Mouse (Mus musculus) adrenal gland, postnatal 4 days (tissue): ENCODE data around the gene Manbal. TPM values are rescaled to one million over a fixed set of nuclear protein-coding genes. Genes with fewer than 3 reads are reported as not detected.

Source experiments
- DNase-seq, 2 experiments: peaks; one replicate each; pipeline ENCODE4 v3.0.0; 2021 to 2022; ENCODE audit warnings: low spot score in 2 of 2, mixed read lengths in 2 of 2
- long read RNA-seq, 2 experiments: library from polyadenylated mRNA; stranded (forward); transcript quantifications; one replicate each; pipeline ENCODE4 v2.0.0; 2021
- total RNA-seq, 2 experiments: library from RNA; stranded (reverse); gene quantifications; 2 replicates each; pipeline ENCODE4 v1.2.3; 2021

Manbal gene
- total RNA-seq = 10 to 100 TPM; 49.9 to 50.4 TPM
- long read RNA-seq, experiment 1, transcript Manbal-201 (3 exons, 1,107 nt) = major isoform, 55 of 72 reads
- long read RNA-seq, experiment 1, partial matches to known transcripts = 14 of 72 reads
- long read RNA-seq, experiment 1, other reads (novel, unspliced or antisense) = 3 of 72 reads
- long read RNA-seq, experiment 2, transcript Manbal-201 (3 exons, 1,107 nt) = major isoform, 61 of 92 reads
- long read RNA-seq, experiment 2, partial matches to known transcripts = 27 of 92 reads
- long read RNA-seq, experiment 2, other reads (novel, unspliced or antisense) = 4 of 92 reads

DNA sequence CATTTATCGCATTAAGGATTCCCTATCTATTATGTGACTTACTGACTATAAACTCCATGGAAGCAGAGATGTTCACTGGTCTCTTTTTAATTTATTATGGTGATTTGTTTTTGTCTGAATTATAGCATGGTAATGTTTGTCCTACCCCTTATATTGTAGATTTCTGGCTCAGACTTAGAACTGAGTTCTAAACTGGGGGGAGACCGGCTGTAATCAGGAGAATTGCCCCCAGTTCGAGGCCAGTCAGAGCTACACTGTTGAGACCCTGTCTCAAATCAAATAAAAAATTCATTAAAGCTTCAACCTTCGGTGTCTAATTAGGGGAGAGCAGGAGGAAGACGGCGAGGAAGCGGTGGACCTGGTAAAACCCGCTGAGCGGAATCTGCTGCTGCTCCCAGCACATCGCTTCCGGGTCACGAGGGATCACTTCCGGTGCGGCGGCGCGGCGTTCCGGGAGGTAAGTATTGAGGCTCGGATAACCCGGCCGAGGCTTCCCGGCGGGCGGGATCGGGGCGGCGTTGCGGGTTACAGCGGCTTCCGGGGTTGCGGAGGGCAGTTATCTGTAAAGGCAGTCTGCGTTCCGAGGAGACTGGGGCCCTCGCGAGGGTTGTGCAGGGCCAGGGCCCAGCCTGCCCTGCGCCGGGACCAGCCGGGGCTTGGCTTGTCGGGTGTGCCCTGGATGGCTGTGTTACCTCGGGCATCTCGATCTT, at the start of gene Manbal:
TSS of gene Manbal (plus strand) at position 411 of the 710 bp plus-strand sequence.
- DNase-seq = peak; percentile 87 to 98

DNA sequence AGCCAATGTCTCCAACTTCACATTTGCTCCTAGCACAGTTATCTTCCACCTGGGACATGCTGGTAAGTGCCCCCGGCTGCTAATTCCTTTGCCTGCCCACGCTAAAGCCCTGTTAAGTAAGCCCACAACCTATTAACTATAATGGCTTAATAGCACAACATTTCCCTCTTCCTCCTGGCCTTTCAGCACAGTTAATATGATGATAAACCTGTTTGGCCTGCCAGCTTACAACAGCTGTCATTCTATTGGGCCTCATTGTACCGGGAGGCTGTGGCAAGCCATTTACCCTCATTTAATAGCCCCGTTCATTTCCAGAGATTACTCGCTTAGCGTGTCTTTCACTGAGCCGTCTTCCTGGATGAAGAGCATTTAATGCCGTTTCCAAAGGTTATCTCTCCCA, 47.3 kb upstream of the Manbal start:
- DNase-seq = no peak

DNA sequence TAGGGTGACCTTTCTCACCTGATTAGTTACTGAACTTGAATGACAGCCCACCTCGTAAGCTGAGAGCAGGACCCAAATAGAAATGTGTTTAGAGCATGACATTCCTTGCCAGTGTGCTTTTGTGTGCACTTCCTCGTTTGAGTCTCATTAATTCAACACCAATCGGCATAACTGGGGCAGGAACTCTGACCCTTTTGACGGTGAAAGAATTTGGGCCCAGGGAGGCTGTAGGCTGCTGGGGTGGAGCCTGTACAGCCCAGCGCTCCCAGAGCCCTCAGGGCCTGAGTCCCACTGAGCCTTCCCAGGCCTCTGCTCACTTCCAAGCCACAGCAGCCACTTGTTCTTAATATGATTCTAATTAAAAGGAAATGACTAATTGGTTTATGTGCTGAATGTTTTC, 46.5 kb upstream of the Manbal start:
- no peak for DNase-seq

DNA sequence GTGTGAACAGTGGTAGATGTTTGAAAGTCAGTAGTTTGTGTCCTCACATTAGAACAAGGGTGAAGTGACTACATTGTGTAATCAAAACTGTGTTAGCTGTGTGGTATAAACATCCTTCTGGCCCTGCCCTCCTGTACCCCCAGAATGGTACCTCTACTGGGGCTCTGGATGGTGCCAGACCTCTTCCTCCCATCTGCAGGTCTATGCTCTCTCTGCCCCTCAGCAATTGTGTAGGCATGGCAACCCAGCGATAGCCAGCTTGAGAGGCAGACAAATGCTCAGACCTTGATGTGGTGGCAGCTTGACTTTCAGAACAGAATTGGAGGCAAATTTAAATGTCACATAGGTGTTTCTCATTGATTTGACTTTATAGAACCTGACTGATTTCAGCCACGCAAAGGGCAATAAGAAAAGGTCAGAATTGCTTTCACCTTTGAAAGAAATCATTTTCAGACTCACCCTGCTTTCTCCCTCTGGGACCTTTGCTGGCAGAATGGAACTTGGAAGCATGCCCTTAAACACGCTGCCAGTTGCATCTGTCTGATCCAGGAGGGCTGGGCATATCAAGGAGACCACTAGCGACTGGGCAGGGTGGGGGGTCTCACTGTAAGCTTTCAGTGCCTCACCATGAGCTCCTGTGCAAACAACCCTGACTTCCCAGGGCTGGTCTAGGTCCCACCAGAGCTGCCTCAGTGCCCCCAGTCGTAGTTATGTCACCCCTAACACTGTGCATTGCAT, 45.2 kb upstream of the Manbal start:
- DNase-seq = no peak

DNA sequence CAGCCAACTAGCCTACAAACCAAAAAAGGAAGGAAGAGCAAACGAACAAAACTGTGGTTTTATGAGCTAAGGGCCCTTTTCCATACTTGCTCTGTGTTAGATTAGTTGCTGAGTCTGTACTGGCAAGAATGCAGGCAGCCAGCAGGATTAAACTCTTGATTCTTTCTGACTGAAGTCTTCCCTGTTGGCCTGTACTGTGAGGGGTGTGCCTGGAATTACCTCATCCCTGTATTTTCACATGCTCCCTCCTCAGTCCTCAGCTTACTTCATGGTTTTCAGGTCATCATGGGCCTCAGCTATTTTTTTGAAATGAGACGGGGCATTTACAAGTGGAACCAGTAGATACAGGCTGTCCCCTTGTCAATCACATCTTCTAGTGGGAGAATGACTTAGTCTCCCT, 42.2 kb upstream of the Manbal start:
- DNase-seq = no peak

DNA sequence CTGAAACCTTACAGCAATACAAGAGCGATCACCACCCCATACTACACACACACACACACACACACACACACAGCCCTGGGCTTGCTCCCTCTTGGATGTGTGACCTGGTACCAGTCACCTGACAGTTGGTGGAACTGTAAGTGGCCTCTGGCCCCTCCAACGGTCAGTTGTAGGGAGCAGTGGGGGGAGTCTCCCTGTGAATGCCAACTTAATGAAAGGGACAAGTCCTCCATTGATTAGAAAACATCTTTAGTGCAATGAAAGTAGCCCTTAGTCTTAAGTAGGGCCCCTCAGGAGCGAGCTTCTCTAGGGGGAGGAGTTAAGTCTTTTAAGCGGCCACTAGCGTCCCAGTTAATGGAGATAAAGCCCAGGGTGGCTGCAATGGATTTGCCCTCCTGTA, 39.3 kb upstream of the Manbal start:
- no peak for DNase-seq

DNA sequence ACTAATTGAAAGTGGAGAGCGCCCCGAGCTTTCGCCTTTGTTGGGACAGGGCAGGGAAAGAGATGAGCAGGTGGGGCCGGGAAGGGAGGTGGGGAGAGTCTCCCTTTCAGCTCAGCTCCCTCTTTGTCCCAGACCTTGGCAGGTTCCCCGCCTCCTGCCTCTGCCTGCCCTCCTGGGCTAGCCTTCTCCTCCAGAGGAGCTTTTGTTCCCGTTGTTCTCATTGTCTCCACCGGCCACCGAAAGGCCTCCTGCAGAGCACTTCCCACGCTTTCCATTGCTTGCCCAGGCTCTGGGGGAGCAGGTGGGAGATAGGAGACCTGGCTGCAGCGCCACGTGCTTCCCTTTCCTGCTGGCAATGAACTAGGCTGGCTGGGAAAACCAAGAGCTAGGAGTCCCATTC, 38.8 kb upstream of the Manbal start:
- no peak for DNase-seq

DNA sequence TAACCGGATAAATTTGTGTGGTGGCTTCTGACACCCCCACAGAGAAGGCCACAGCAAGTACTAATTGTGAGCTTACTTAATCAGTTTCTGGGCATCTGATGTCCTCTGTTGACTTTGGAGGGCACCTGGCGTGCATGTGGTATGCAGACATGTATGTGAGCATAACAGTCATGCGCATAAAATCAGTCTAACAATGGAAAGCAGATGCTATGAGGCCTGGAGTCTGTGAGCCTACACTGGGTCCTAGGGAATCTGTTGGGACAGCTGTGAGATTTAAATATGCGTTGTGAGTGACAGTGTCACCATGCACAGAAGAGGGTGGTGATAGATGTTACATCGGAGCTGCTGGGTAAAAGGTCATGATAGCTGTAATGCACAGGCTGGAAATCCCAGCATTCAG, 35.3 kb upstream of the Manbal start:
- no peak for DNase-seq

DNA sequence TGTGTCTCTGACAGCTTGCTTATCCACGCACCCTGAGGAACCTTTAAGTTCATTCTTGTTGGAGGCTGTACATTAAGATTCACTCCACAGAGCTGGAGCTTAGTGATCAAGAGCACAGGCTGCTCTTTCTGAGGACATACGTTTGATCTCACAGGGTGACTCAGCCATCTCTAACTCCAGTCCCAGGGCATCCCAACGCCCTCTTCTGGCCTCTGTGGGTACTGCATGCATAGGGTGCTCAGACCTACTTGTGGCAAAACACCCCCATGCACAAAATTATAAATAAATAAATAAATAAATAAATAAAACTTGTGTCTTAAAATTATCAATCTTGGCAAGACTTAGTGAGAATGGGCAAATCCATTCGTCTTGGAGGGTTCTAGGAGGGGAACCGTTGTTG, 28.7 kb upstream of the Manbal start:
- peak; percentile 25 to 67 for DNase-seq

DNA sequence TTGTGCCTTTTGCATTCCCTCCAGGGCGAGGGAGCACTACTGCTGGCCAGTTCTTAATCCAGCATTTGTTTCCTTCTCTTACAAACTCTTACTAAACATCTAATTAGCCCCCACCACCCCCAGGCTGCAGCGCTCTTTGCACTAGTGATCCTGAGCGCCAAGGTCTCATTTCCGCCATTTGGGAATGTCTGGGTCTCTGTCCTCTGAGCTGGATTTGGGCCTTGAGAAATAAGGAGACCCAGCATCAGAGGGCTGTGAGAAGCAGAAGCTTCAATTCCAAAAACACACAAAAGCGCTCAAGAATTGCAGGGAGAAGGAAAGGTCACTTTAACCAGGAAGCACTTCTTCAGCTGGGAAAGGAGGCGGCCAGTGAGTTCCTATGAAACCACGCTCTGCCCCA, 27.9 kb upstream of the Manbal start:
- no peak for DNase-seq

DNA sequence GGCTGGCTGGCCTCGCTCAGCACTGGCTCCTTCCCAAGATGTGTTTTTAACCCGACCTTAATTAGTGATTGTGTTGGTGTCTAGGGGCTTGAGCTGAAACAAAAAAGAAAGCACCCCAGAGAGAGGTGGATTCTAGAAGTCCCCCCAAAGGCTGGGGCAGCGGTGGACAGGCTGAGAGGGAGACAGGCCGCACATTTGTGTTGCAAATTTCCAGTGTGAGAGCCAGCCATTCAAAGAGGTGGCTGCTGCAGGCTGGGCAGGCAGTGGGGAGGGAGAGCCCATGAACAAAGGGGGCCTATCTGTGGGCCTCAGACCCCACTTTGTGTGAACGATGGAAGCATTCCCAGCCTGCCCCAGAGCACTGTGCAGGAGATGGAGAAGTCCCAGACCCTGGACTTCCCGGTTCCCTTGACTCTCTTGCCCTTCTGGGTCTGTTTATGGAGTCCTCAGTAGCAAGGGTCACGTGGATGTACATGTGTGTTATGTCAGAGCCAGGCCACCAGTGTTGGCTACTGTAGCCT, 27.1 kb upstream of the Manbal start:
- no peak for DNase-seq

DNA sequence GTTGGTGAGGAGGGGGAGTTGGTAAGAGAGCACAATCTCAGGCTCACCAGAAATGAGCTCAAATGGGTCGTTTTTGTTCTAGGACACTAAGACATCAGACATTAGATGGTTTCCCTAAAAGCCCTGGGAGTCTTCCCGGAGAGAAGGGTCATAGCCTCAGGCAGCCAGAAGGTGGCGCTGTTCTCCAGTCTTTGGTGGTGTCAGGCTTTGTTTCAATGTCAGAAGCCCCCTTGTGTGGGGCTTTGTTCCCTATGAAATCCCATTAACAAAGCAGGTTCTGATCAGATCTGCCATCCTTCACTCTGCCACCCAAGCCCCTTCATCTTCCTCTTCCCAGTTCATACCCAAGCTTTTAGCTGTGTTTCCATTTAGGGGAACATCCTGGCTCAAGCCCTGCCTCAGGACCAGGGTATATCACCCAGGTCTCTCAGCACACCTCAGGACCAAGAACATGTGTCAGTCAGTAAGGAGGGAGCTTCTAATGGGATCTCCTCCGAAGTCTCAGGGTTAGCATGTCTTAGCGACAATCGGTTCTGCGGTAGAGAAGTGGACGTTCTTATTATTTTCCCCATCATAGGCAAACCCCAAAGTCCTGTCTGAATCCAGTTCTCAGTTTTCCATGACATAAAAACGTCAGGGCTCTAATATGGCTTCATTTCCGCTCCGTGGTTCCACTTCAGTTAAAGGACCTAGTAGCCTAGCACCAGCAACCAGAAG, 25.7 kb upstream of the Manbal start:
- DNase-seq = peak; percentile 30 to 40

DNA sequence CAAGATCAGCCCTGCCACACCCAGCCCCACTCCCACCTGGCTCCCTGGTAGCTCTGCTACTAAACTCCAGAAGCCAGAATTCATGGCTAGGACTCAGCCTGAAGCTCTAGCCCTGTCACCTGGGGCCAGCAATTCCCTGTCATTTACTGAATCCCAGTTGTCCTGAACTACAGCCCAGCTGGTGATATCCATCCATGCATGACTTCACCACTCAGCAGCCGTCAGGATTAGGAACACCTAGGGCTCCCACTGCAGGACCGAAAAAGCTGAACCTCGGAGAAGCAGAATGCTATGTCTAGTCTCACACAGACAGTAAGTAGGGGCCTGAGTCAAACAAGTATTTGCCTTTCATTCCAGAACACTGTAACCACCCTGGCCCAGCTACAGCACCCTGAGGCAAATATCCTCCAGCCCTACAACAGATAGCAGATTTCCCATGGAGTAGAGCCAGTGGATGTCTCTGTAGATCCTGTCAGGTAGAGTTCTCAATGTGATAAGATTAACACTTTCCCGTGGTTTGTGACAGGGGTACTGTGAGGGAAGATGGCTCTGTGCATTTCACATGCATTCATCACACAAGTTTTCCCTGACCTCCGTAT, 25.0 kb upstream of the Manbal start:
- DNase-seq = no peak

DNA sequence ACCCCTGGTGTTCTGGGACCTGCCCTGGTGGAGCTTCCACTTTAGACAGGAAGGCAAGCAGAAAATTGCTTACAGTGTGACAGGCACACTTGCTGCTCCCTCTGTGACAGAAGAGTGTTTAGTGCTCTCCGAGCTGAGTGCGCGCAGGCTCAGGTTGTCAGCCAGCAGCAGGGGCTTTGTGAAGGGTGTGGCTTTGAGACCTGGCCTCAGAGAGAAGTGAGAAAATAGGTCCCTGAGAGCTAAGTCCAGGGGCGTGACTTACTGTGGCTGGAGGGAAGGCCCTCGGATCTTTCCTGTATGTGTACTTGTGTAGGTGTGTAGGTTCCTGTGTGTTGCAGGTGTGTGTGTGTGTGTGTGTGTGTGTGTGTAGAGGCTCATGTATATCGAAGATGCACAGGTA, 24.1 kb upstream of the Manbal start:
- DNase-seq = no peak

DNA sequence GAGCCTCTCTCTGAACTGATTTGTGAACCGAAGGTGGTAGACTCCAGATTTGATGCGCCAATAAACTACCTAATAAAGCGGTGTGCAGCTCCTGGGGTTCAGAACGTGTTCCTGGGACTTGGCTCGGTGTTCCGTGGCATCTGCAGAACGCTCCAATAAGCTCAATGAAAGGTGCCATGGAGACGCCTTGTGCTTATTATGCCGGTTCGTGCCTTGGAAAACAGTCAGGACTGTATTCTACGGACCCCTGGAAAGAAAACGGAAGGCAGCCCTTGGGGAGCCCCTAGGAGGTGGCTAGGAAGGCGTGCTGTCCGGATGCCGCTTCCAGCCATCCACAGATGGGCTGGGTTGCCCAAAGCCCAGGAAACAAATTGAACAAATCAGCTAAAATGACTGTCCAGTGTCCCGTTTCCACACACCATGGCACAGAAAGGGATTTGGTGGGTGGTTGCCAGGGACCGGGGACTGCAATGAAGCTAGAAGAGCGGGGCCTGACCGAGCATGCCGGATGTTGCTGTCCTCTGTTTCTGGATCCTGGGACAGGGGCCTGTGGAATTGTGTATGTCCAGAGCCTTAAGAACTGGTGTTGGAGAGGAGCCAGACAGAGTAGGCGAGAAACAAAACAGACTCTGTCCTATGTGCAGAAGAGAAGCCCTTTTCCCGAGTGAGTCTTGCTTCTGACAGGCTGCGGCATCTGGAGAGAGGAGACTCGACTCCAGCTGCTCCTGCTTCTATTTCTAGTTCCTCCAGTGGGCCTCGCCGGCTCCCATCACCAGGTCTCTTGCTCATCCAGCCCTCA, 19.8 kb upstream of the Manbal start, which contains the start of gene Ghrh:
TSS of gene Ghrh (minus strand) at position 146 of the 799 bp plus-strand sequence.
- DNase-seq = no peak

DNA sequence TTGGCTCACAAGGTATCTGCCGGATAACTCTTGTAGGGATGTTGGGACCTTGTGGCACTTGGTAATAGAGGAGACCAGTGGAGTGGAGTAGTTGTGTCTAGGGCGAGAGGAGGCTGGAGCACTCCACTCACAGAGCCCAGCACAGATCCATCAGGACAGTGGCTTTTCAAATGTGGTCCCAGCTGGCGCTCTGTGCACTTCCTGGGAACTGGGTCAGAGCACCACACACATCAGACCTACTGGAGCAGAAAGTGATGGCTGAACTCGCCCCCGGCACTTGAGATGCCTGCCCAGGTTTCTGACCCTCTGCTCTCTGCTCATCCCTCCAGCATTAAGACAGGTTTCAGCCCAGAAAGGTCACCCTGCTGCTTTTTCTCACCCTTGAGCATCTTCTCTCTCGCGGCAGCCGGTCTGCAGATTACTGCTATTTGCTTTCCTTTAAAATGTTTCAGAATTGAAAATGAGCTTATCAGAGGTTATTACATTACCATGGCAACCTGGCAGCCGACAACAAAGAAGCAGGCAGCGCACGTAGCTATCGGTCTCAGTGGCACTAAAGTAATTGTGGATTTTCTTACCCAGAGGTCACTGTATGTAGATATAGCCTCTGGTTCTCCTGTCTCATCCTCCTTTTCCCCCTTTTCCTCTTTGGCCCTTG, 18.1 kb upstream of the Manbal start:
- DNase-seq = no peak

DNA sequence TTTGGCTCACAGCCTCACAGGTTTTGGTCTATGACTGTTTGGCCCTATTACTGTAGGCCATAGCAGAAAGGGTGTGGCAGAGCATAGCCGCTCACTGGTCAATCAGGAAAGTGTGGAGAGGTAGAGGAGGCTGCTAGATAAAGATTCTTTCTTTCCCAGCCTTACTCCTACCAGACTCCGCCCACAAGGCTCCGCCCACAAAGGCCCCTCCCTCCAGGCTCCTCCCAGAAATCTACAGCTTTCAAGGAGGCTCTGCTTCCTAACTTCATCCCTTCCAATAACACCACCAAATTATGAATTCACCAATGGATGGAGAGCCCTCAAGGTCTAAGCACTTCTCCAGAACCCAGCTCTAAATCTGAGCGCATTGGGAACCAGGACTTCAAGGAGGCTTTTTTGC, 14.2 kb upstream of the Manbal start:
- no peak for DNase-seq

DNA sequence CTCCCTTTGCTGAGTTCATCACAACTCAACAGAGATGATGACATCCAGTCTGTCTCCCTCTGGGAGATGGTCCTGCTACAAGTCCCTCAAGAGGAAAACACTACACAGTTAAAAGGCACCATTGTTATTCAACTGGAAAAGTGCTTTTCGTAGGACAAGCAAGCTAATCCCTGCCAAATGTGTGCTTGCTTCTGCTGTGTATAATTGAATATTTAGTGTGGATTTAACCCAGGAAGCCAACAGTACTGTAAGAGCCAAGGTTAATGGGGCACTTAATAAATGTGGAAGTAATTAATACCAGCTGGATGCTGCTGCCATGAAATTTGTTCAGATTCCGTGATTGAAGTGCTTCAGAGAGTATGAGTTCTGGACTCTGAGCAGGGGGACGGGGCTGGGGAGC, 13.3 kb upstream of the Manbal start:
- DNase-seq = no peak

DNA sequence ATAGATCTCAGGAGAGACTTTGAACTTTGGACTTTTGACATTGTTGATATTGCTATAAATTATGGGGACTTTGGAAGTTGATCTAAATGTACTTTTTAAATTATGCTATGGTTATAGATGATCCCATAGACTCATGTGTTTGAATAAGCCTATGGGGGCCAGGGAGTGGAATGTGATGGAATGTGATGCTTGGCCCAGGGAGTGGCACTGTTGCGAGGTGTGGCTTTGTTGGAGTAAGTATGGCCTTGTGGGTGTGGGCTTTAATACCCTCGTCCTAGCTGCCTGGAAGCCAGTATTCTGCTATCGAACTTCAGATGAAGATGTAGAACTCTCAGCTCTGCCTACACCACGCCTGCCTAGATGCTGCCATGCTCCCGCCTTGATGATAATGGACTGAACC, 7.4 kb upstream of the Manbal start:
- DNase-seq = no peak

DNA sequence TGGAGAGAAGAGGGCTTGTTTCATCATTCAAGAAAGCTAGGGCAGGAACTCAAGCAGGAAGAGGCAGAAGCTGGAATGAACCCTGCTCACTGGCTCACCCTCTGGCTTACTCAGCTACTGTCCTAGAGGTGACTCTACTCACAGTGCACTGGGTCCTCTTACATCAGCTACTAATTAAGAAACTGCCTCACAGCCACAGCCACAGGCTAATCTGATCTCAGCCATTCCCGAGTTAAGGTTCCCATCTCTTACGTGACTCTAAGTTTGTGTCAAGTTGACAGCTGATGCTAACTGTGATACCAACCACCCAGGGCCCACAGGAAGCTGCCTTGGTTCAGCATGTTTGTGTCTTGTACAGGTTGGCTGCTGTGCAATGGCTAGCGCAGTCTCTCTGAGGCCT, 4.4 kb upstream of the Manbal start:
- no peak for DNase-seq
